Mouse (Mus musculus): ENCODE measurements around the gene Mpzl1. TPM values are rescaled to one million over a fixed set of nuclear protein-coding genes. Genes with fewer than 3 reads are reported as not detected.
A peak's percentile ranks its signal among the peaks of the same experiment; 100 is the strongest.
"Not testable (repeated sequence)": the region's sequence is repeated elsewhere in the genome, so short reads cannot be mapped to it uniquely, and the experiment has no call there.

Mpzl1 gene
- 106 and 116 TPM in 2 replicates for polyA plus RNA-seq (2015; fragmentation: Nextera tagmentation; extraction: Ambion mirVana)

GRCm38 (mm10) chr1:165634151-165634884 is at the start of gene Mpzl1:
Gene Mpzl1 (minus strand): TSS chr1:165634538.
- H3K27ac ChIP-seq (replicated peaks): peak within 1 kb of the TSS; percentile 98
- no peaks in the 10 kb centered on the region for H3K27me3 ChIP-seq (replicated peaks)
- no peaks in the 10 kb centered on the region for H3K9me3 ChIP-seq
- H3K4me1 ChIP-seq: peaks cover 51% of the 10 kb centered on the region
- H3K4me2 ChIP-seq: peak within 1 kb of the TSS; percentile 82
- peak; percentile 99 for ATAC-seq (ENCODE audit: extremely low read depth, insufficient number of reproducible peaks, low FRiP score, low TSS enrichment)
- peak within 1 kb of the TSS; percentile 87 for H3K4me3 ChIP-seq
- WGBS: under 1% methylated on average over 56 of the region's 73 CpGs
- H3K9ac ChIP-seq: peak within 1 kb of the TSS; percentile 95
- no peaks in the 10 kb centered on the region for H3K36me3 ChIP-seq

DNA sequence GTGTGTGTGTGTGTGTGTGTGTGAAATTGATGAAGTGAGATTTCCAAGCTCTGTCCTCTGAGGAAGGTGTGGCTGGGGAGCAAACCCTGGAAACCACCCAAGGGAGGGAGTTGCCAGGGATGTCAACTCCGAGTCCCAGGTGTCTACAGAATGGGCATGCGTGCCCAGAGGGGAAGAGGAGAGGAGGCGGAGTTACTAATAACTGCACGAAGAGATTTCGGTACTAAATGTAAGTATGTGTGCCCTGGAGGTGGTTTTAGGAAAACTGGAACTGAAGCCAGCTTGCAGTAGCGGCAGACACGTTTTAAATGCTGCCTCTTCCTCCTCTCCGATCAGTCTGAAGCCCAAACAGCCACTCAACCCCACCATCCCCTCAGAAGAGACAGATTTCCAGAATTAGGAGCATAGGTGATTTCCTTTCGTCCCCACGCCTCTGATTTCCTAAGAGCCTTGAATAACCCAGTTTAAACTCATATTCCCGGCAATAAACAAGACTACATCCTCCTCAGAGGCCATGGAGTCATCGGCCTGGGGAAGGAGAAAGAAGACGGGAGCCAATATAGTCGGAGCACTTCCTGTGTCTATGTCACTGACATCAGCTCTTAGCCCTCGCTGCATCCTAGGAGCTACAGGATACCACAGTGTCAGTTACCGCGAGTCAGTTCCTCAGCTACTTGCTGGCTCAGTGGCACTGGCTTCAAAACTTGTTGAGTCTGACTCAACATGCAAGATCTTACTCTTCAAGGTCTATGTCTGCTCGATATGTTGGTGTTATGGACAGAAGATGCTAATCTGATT is 47.9 kb upstream of the Mpzl1 start:
- H3K4me1 ChIP-seq: peaks cover 98% of the 10 kb centered on the region
- H3K9ac ChIP-seq: peak overlapping the region; percentile 37
- WGBS: 64% methylated on average over 18 of the region's 18 CpGs
- no peak overlapping the region for H3K4me3 ChIP-seq
- ATAC-seq (ENCODE audit: extremely low read depth, insufficient number of reproducible peaks, low FRiP score, low TSS enrichment): no peak
- H3K27ac ChIP-seq (replicated peaks): peak overlapping the region; percentile 84
- peaks cover 34% of the 10 kb centered on the region for H3K36me3 ChIP-seq
- H3K4me2 ChIP-seq: no peak overlapping the region
- no peaks in the 10 kb centered on the region for H3K27me3 ChIP-seq (replicated peaks)
- no peaks in the 10 kb centered on the region for H3K9me3 ChIP-seq

- no peaks in the 10 kb centered on the region for H3K9me3 ChIP-seq
- 58% methylated on average over 13 of the region's 13 CpGs for WGBS
- H3K27me3 ChIP-seq (replicated peaks): no peaks in the 10 kb centered on the region
- H3K4me2 ChIP-seq: no peak overlapping the region
- peaks cover 98% of the 10 kb centered on the region for H3K4me1 ChIP-seq
- peak overlapping the region; percentile 59 for H3K9ac ChIP-seq
- no peak for ATAC-seq (ENCODE audit: extremely low read depth, insufficient number of reproducible peaks, low FRiP score, low TSS enrichment)
- peaks cover 34% of the 10 kb centered on the region for H3K36me3 ChIP-seq
- H3K27ac ChIP-seq (replicated peaks): peak overlapping the region; percentile 84
- no peak overlapping the region for H3K4me3 ChIP-seq
These were observed 46.9 kb upstream of the Mpzl1 start for GRCm38 (mm10) chr1:165681045-165681794.

GRCm38 (mm10) chr1:165680086-165680485 is 45.7 kb upstream of the Mpzl1 start:
- H3K27ac ChIP-seq (replicated peaks): peak overlapping the region; percentile 84
- peaks cover 36% of the 10 kb centered on the region for H3K36me3 ChIP-seq
- not testable (repeated sequence) for H3K4me2 ChIP-seq

DNA sequence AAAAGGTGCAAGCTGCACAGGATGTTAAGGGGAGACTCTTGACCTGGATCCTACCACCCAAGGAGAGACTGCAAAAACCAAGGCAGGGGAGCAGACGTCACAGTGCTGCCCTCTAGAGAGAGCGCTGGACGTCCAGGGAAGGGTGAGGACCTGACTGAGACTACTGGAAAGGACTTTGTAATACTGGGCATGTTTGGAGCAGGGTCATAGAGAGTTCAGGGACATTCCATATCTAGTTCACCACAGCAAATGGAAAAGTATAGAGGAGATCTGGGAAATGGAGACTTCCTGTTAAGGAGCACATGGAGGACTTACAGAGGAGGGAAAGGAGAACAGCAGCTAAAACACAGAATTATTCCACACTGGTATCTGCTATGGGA is 45.3 kb upstream of the Mpzl1 start:
- Histone ChIP-seq H3K4me1 (peaks cover 98% of the 10 kb centered on the region), H3K27ac (replicated peaks) (peak overlapping the region; percentile 84), H3K4me2 (no peak overlapping the region), H3K36me3 (peaks cover 40% of the 10 kb centered on the region), H3K27me3 (replicated peaks) (no peaks in the 10 kb centered on the region), H3K9me3 (no peaks in the 10 kb centered on the region), H3K9ac (peak overlapping the region; percentile 73), H3K4me3 (no peak overlapping the region)
- ATAC-seq (ENCODE audit: extremely low read depth, insufficient number of reproducible peaks, low FRiP score, low TSS enrichment): no peak
- WGBS: 30% methylated on average over 3 of the region's 3 CpGs

More at GRCm38 (mm10) chr1:165680086-165680485, 45.7 kb upstream of the Mpzl1 start:
- not testable (repeated sequence) for H3K27me3 ChIP-seq (replicated peaks); H3K4me3 ChIP-seq; ATAC-seq (ENCODE audit: extremely low read depth, insufficient number of reproducible peaks, low FRiP score, low TSS enrichment); H3K9me3 ChIP-seq
- peak overlapping the region; percentile 73 for H3K9ac ChIP-seq
- H3K4me1 ChIP-seq: peaks cover 98% of the 10 kb centered on the region

DNA sequence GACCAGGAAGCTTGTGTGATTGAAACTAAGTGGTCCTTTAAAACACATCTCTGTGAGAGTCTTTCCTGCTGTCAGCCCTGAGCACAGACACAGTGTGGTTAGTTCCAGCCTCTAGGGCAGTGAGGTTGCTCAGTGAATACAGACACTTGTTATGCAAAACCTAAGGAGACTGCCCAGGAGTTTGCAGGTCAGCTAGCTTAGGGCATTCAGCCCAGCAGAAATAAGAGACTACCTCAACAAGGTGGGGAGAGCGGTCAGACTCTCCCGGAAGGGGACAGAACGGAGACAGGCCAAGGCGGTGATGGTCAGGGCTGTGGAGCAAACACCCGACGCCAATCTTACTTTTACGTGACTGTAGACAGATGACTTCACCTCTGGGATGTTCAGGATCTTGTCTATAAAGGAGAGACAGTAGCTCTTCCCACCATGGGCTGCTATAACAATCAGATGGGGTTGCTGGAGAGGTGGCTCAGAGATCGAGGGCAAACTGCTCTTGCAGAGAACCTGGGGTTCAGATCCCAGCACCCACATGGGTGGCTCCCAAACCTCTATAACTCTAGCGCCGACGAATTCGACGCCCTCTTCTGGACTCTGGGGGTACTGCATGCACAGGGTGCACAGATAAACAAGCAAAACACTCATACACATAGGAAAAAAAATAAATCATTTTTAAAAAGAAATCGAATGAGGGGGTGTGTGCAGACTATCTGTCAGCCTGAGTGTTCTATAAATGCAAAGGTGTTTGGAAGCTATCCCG is 44.7 kb upstream of the Mpzl1 start:
- WGBS: 67% methylated on average over 15 of the region's 15 CpGs
- Histone ChIP-seq H3K9ac (no peak overlapping the region), H3K4me3 (no peak overlapping the region), H3K27me3 (replicated peaks) (no peaks in the 10 kb centered on the region), H3K27ac (replicated peaks) (peak overlapping the region; percentile 84), H3K9me3 (no peaks in the 10 kb centered on the region), H3K36me3 (peaks cover 43% of the 10 kb centered on the region), H3K4me1 (peaks cover 98% of the 10 kb centered on the region), H3K4me2 (no peak overlapping the region)
- ATAC-seq (ENCODE audit: extremely low read depth, insufficient number of reproducible peaks, low FRiP score, low TSS enrichment): no peak

- H3K9ac ChIP-seq: peak overlapping the region; percentile 67
- 45% methylated on average over 4 of the region's 4 CpGs for WGBS
- no peak for ATAC-seq (ENCODE audit: extremely low read depth, insufficient number of reproducible peaks, low FRiP score, low TSS enrichment)
These were observed 43.2 kb upstream of the Mpzl1 start for GRCm38 (mm10) chr1:165677558-165677957.

DNA sequence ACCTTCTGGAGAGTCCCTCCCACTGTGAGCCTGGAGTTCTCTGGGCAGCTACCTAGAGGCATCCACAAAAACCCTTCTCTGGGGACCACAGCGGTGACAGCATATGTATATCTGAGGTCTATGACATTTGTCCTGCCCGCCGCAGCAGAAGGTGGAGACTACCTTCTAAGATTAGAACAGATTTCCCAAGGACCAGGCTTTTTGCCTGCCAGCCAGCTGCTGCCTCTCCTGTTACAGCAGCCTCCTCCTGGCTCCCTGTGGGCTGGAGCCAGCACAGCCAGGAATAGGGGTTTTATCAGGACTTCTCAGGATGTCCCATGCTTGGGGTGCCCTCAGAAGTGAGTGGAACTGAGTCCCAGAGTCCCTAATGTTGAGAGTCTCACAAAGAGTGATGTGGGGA is 42.7 kb upstream of the Mpzl1 start:
- Histone ChIP-seq H3K36me3 (peaks cover 40% of the 10 kb centered on the region), H3K4me1 (peaks cover 93% of the 10 kb centered on the region), H3K4me2 (peak overlapping the region; percentile 27), H3K9me3 (no peaks in the 10 kb centered on the region), H3K27me3 (replicated peaks) (no peaks in the 10 kb centered on the region), H3K27ac (replicated peaks) (peak overlapping the region; percentile 83), H3K9ac (peak overlapping the region; percentile 67), H3K4me3 (no peak overlapping the region)
- 23% methylated on average over 3 of the region's 3 CpGs for WGBS
- no peak for ATAC-seq (ENCODE audit: extremely low read depth, insufficient number of reproducible peaks, low FRiP score, low TSS enrichment)

More at GRCm38 (mm10) chr1:165677558-165677957, 43.2 kb upstream of the Mpzl1 start:
- peak overlapping the region; percentile 27 for H3K4me2 ChIP-seq
- H3K9me3 ChIP-seq: no peaks in the 10 kb centered on the region
- peak overlapping the region; percentile 83 for H3K27ac ChIP-seq (replicated peaks)
- H3K4me1 ChIP-seq: peaks cover 93% of the 10 kb centered on the region
- H3K4me3 ChIP-seq: no peak overlapping the region
- no peaks in the 10 kb centered on the region for H3K27me3 ChIP-seq (replicated peaks)
- H3K36me3 ChIP-seq: peaks cover 35% of the 10 kb centered on the region

GRCm38 (mm10) chr1:165675167-165675566 is 40.8 kb upstream of the Mpzl1 start:
- Histone ChIP-seq H3K27ac (replicated peaks) (peak overlapping the region; percentile 43), H3K4me3 (no peak overlapping the region), H3K4me1 (peaks cover 91% of the 10 kb centered on the region), H3K27me3 (replicated peaks) (no peaks in the 10 kb centered on the region), H3K4me2 (no peak overlapping the region), H3K9me3 (no peaks in the 10 kb centered on the region), H3K9ac (peak overlapping the region; percentile 28; the same call in 1 of the 2 replicates), H3K36me3 (peaks cover 55% of the 10 kb centered on the region)
- 75% methylated on average over 9 of the region's 9 CpGs for WGBS
- ATAC-seq (ENCODE audit: extremely low read depth, insufficient number of reproducible peaks, low FRiP score, low TSS enrichment): no peak

DNA sequence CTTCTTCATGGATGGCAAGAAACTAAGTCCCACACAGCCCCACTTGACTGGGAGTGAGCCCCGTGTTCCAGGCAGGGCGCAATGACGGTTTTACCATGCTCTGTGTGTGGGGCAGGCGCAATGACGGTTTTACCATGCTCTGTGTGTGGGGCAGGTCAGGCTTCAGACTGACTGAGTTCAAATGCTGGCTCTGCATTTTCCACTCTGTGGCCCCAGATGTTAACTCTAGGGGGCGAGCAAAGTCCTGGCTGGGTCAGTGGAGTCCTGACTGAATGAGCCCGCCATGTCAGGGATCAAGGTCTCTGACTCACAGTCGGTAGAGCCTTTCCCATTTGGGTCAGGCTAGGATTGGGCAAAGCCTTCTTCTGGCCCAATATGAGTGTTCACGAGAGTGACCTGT is 38.0 kb upstream of the Mpzl1 start:
- H3K4me3 ChIP-seq: no peak overlapping the region
- H3K27ac ChIP-seq (replicated peaks): no peak overlapping the region
- peaks cover 91% of the 10 kb centered on the region for H3K4me1 ChIP-seq
- no peaks in the 10 kb centered on the region for H3K9me3 ChIP-seq
- peaks cover 49% of the 10 kb centered on the region for H3K36me3 ChIP-seq
- 70% methylated on average over 9 of the region's 9 CpGs for WGBS
- no peak for ATAC-seq (ENCODE audit: extremely low read depth, insufficient number of reproducible peaks, low FRiP score, low TSS enrichment)
- no peak overlapping the region for H3K9ac ChIP-seq
- no peaks in the 10 kb centered on the region for H3K27me3 ChIP-seq (replicated peaks)
- H3K4me2 ChIP-seq: no peak overlapping the region

All from heart, embryonic 13.5 days (tissue).